Mouse (Mus musculus) forebrain, embryonic 14.5 days (tissue): ENCODE results near the gene Ewsr1. TPM values are rescaled to one million over a fixed set of nuclear protein-coding genes. Genes with fewer than 3 reads are reported as not detected.

Source experiments
- ATAC-seq: fragments of 200-750 bp; cut with Nextera tagmentation; 2 replicates; pipeline ENCODE4 v1.8.0; 2017; ENCODE audit warnings: mild to moderate bottlenecking, moderate library complexity
- DNase-seq: peaks from one replicate; pipeline ENCODE4 v3.0.0-alpha.2; 2015; ENCODE audit warnings: low spot score
- H3K27ac ChIP-seq: fragments of 300-500 bp; sonication (generic); 2 replicates; pipeline ENCODE4 v1.5.1; 2014; ENCODE audit warnings: low read depth, mild to moderate bottlenecking, control low read depth, low read length, moderate library complexity
- H3K27me3 ChIP-seq: fragments of 300-500 bp; sonication (generic); replicated peaks from 2 replicates; pipeline ENCODE4 v1.6.1; 2014; ENCODE audit warnings: low read length, control low read depth, mixed read lengths; ENCODE audit not compliant: control insufficient read depth, insufficient read depth
- H3K36me3 ChIP-seq: fragments of 300-500 bp; sonication (generic); 2 replicates; pipeline ENCODE4 v1.6.1; 2014; ENCODE audit warnings: low read length, control low read depth; ENCODE audit not compliant: control insufficient read depth, insufficient read depth
- H3K4me1 ChIP-seq: fragments of 300-500 bp; sonication (generic); 2 replicates; pipeline ENCODE4 v1.6.1; 2014; ENCODE audit warnings: antibody characterized with exemption, low read length, control low read depth; ENCODE audit not compliant: control insufficient read depth, insufficient read depth
- H3K4me2 ChIP-seq: fragments of 300-500 bp; sonication (generic); 2 replicates; pipeline ENCODE4 v1.6.1; 2014; ENCODE audit warnings: mild to moderate bottlenecking, control low read depth, low read length
- H3K4me3 ChIP-seq: fragments of 300-500 bp; sonication (generic); 2 replicates; pipeline ENCODE4 v1.5.1; 2014; ENCODE audit warnings: low read depth, low read length, control low read depth
- H3K9ac ChIP-seq: fragments of 300-500 bp; sonication (generic); 2 replicates; pipeline ENCODE4 v1.6.1; 2014; ENCODE audit warnings: mild to moderate bottlenecking, low read length, control low read depth, moderate library complexity
- H3K9me3 ChIP-seq: fragments of 300-500 bp; sonication (generic); replicated peaks from 2 replicates; pipeline ENCODE4 v1.6.1; 2016; ENCODE audit warnings: low read length, control low read depth, mixed read lengths; ENCODE audit not compliant: control insufficient read depth
- WGBS: fragments of 180-500 bp; shearing (Covaris S2); extraction: QIAGEN DNeasy Blood & Tissue Kit; methylation state at CpG from one replicate; pipeline ENCODE4 v1.1.7; 2014; 5-methylcytosine and 5-hydroxymethylcytosine counted together
- polyA plus RNA-seq: library from polyadenylated mRNA; unstranded; fragments of >200 nt; fragmentation: Nextera tagmentation; extraction: Ambion mirVana; gene quantifications from 2 replicates; pipeline ENCODE4 v1.2.1, GENCODE M21; 2014

The Ewsr1 gene
- polyA plus RNA-seq, 1 experiment from 2014 or later: 433 TPM

GRCm38 (mm10) chr11:5041144-5041780, 57.8 kb downstream of the Ewsr1 start:
- H3K36me3 ChIP-seq: peaks cover 70% of the 10 kb centered on the region
- H3K9me3 ChIP-seq: no peaks in the 10 kb centered on the region

DNA sequence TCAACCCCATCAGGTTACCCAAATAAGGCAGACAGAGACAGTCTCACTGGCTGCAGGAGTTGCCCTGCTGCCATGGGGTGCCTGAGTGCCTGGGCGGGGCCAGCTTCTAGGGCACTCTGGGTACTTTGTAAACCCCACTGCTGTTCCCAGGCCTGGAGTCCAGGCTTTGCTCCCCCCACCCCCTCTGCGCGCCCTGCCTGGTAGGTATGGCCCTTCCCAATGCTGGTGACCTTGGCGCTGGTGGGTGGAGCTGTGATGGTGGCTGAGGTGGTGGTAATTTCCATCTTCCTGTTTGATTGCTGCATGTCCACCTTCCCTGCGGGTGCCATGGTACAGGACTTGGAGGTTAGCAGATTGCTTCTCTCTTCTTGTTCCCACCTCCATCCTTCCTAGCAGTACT, 58.5 kb downstream of the Ewsr1 start:
- peaks cover 76% of the 10 kb centered on the region for H3K36me3 ChIP-seq
- H3K4me2 ChIP-seq: no peak overlapping the region
- H3K9me3 ChIP-seq: no peaks in the 10 kb centered on the region
- no peak overlapping the region for H3K4me3 ChIP-seq
- no peaks in the 10 kb centered on the region for H3K4me1 ChIP-seq
- WGBS: 88% methylated on average over 5 of the region's 5 CpGs
- no peak overlapping the region for H3K27ac ChIP-seq
- H3K27me3 ChIP-seq: no peaks in the 10 kb centered on the region
- no peak for ATAC-seq
- H3K9ac ChIP-seq: no peak overlapping the region
- no peak for DNase-seq

More at GRCm38 (mm10) chr11:5041144-5041780, 57.8 kb downstream of the Ewsr1 start:
- WGBS: 85% methylated on average over 18 of the region's 18 CpGs
- ATAC-seq (no peak), DNase-seq (no peak)
- no peak overlapping the region for H3K4me3 ChIP-seq
- no peak overlapping the region for H3K4me2 ChIP-seq
- no peaks in the 10 kb centered on the region for H3K27me3 ChIP-seq
- no peak overlapping the region for H3K27ac ChIP-seq
- H3K9ac ChIP-seq: no peak overlapping the region
- H3K4me1 ChIP-seq: no peaks in the 10 kb centered on the region

GRCm38 (mm10) chr11:5037146-5037854, 61.8 kb downstream of the Ewsr1 start:
- H3K27me3 ChIP-seq: no peaks in the 10 kb centered on the region
- no peaks in the 10 kb centered on the region for H3K4me1 ChIP-seq
- 88% methylated on average over 8 of the region's 8 CpGs for WGBS
- no peak overlapping the region for H3K27ac ChIP-seq
- no peaks in the 10 kb centered on the region for H3K9me3 ChIP-seq
- H3K4me3 ChIP-seq: no peak overlapping the region
- peaks cover 99% of the 10 kb centered on the region for H3K36me3 ChIP-seq
- H3K9ac ChIP-seq: no peak overlapping the region
- ATAC-seq: no peak
- DNase-seq: no peak
- H3K4me2 ChIP-seq: no peak overlapping the region

- Histone ChIP-seq H3K36me3 (peaks cover 99% of the 10 kb centered on the region), H3K4me3 (no peak overlapping the region), H3K27me3 (no peaks in the 10 kb centered on the region), H3K4me2 (no peak overlapping the region), H3K27ac (no peak overlapping the region), H3K9ac (no peak overlapping the region), H3K4me1 (no peaks in the 10 kb centered on the region), H3K9me3 (no peaks in the 10 kb centered on the region)
- 80% methylated on average over 4 of the region's 4 CpGs for WGBS
- peak; percentile 26 for DNase-seq
- ATAC-seq: no peak
Measured at GRCm38 (mm10) chr11:5035421-5035820, 63.6 kb downstream of the Ewsr1 start.

DNA sequence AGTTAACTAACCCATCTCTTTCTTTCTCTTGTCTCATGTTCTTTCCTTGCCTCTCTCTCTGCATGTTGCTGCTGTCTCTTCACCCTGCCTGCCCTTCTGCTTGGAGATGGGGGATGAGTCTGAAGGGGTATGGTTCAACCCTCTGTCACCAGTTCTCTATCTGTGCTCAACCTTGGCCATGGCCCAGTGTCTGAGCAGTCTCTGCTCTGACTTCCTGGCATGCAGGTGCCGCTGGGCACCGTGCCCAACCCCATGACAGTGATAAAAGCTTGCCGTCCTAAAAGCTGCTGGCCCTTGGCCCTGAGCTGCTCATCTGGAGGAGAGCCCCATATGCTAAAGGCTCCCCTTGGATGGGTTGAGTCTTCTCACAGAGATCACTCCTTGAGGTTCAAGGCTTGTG, 65.9 kb downstream of the Ewsr1 start:
- Histone ChIP-seq H3K9me3 (no peaks in the 10 kb centered on the region), H3K27ac (no peak overlapping the region), H3K4me2 (no peak overlapping the region), H3K9ac (no peak overlapping the region), H3K36me3 (peaks cover 94% of the 10 kb centered on the region), H3K4me1 (no peaks in the 10 kb centered on the region), H3K4me3 (no peak overlapping the region), H3K27me3 (no peaks in the 10 kb centered on the region)
- ATAC-seq (no peak), DNase-seq (no peak)
- 86% methylated on average over 3 of the region's 3 CpGs for WGBS

GRCm38 (mm10) chr11:5032706-5033105, 66.4 kb downstream of the Ewsr1 start:
- H3K9me3 ChIP-seq: no peaks in the 10 kb centered on the region
- no peaks in the 10 kb centered on the region for H3K4me1 ChIP-seq
- no peak overlapping the region for H3K9ac ChIP-seq
- H3K4me2 ChIP-seq: no peak overlapping the region
- no peaks in the 10 kb centered on the region for H3K27me3 ChIP-seq
- DNase-seq: no peak
- no peak for ATAC-seq
- H3K4me3 ChIP-seq: no peak overlapping the region
- WGBS: 92% methylated on average over 10 of the region's 10 CpGs
- H3K36me3 ChIP-seq: peaks cover 94% of the 10 kb centered on the region
- H3K27ac ChIP-seq: no peak overlapping the region

DNA sequence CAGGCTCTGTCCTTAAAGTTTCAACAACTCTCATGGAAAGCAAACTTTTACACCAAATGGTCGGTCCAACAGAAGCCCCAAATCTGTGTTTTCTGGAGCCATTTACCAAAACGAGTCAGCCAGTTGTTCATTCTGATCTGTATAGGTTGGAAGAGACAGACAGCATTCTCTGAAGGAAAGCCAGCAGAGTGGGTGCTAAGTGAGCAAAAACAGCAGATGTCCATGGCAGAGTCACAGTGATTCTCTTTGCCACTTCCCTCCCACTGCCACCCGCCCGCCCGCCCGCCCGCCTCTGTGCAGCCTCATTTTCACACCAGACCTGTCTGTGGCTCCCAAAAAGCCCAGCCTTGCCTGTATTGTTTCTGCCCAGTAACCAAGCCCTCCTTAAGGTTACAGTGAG, 70.8 kb downstream of the Ewsr1 start:
- Histone ChIP-seq H3K4me1 (no peaks in the 10 kb centered on the region), H3K36me3 (peaks cover 93% of the 10 kb centered on the region), H3K27ac (no peak overlapping the region), H3K9ac (no peak overlapping the region), H3K9me3 (no peaks in the 10 kb centered on the region), H3K27me3 (no peaks in the 10 kb centered on the region), H3K4me2 (no peak overlapping the region), H3K4me3 (no peak overlapping the region)
- ATAC-seq (no peak), DNase-seq (no peak)
- WGBS: 89% methylated on average over 7 of the region's 7 CpGs

DNA sequence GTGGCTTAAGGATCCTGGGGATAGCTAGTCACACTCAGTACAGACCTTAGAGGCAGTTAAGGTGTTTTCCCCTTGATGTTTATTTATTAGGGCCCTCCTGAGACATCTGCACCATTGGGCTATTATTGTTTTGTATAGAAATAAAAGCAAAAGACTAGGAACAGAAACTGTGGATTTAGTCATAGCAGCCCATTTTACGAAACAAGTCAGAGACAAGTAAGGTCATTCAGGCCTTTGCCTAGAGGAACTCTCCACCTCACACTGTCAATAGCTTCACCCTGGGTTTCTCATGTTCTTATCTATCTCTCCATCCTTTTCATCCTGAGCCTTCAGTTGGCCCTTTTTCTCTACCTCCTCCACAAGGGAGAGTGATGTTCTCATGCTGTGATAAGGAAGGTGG, 74.0 kb downstream of the Ewsr1 start:
- no peak overlapping the region for H3K27ac ChIP-seq
- peaks cover 75% of the 10 kb centered on the region for H3K36me3 ChIP-seq
- no peak for DNase-seq
- H3K27me3 ChIP-seq: no peaks in the 10 kb centered on the region
- 100% methylated on average over 1 of the region's 1 CpGs for WGBS
- no peak for ATAC-seq
- H3K9ac ChIP-seq: no peak overlapping the region
- H3K4me1 ChIP-seq: no peaks in the 10 kb centered on the region
- H3K4me2 ChIP-seq: no peak overlapping the region
- H3K4me3 ChIP-seq: no peak overlapping the region
- no peaks in the 10 kb centered on the region for H3K9me3 ChIP-seq
